Mouse (Mus musculus): Measurements from ENCODE around the gene Spns2. TPM values are rescaled to one million over a fixed set of nuclear protein-coding genes. Genes with fewer than 3 reads are reported as not detected.

Gene Spns2
- polyA plus RNA-seq, 2 experiments, result 6.3 to 15.9 TPM

DNA sequence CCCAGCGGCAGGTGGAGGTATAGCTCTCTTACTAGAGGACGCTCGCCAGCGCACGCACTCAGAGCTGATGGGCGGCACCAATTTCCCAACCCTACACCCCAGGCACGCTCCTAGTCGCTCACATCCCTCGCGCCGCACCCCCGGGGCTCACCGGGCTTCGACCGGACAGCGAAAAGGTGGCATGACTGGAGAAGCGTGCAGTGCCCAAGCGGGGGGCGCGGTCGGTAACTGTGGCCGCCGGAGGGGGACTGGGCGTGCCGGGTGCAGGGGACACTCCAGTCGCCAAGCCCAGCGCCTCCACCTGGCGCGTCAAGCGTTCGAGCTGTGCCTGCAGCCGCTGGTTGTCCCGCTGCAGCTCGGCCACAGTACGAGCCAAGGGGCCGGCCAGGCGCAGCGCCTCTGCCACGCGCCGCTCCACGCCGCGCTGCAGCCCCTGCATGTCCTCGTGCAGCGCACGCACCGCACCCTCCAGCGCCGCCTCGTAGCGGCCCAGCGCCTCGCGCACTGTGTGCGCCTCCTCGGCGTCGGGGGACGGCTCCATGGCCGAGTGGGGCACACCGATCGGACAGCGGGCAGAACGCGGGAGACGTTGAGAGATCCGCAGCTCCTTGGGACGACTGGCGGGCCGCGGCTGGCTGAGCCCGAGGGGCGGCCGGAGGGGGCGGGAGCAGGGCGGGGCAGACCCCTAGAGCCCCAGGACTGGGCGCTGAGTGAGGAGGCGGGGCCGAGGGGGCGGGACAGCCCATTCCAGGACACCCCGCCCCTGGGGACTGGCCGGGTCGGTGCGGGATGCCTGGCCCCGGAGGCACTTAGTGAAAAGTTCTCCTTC, 78.4 kb downstream of the Spns2 start, which contains the start of gene Smtnl2:
Gene Smtnl2 (minus strand): TSS at position 621 of the 829 bp plus-strand sequence.
- no peaks in the 10 kb centered on the region for H3K36me3 ChIP-seq (ENCODE audit: control insufficient read depth, insufficient read depth, low read length)
- peak; percentile 86 for ATAC-seq (ENCODE audit: low FRiP score, low read depth)
- no peak for TF ChIP-seq POLR2A (IDR thresholded peaks at IDR 0.05; ENCODE audit: borderline replicate concordance, extremely low read depth, insufficient read depth, insufficient read length)
- WGBS, result under 1% methylated on average over 64 of the region's 86 CpGs
- H3K4me3 ChIP-seq (replicated peaks; ENCODE audit: low read length), result peak within 1 kb of the TSS; percentile 58
- H3K27ac ChIP-seq (replicated peaks; ENCODE audit: low read depth, low read length), result no peak within 1 kb of the TSS
- H3K4me2 ChIP-seq (replicated peaks; ENCODE audit: low read depth, low read length, severe bottlenecking), result peak within 1 kb of the TSS; percentile 98
- H3K4me1 ChIP-seq (ENCODE audit: control insufficient read depth, insufficient read depth, low read length), result peaks cover 14% of the 10 kb centered on the region; the same call in 1 of the 2 replicates
- no peaks in the 10 kb centered on the region for H3K9me3 ChIP-seq (ENCODE audit: control insufficient read depth, low read length)
- H3K9ac ChIP-seq (ENCODE audit: low read depth, low read length, severe bottlenecking), result peak within 1 kb of the TSS; percentile 63
- DNase-seq (ENCODE audit: low spot score), result peak; percentile 83
- no peaks in the 10 kb centered on the region for H3K27me3 ChIP-seq (ENCODE audit: control insufficient read depth, insufficient read depth, low read length)

GRCm38 (mm10) chr11:72410521-72411092, 79.1 kb downstream of the Spns2 start:
- WGBS, result 3% methylated on average over 25 of the region's 25 CpGs
- H3K27me3 ChIP-seq (ENCODE audit: control insufficient read depth, insufficient read depth, low read length), result no peaks in the 10 kb centered on the region
- no peaks in the 10 kb centered on the region for H3K36me3 ChIP-seq (ENCODE audit: control insufficient read depth, insufficient read depth, low read length)
- peak overlapping the region; percentile 98 for H3K4me2 ChIP-seq (replicated peaks; ENCODE audit: low read depth, low read length, severe bottlenecking)
- H3K9me3 ChIP-seq (ENCODE audit: control insufficient read depth, low read length), result no peaks in the 10 kb centered on the region
- no peak overlapping the region for H3K27ac ChIP-seq (replicated peaks; ENCODE audit: low read depth, low read length)
- H3K4me1 ChIP-seq (ENCODE audit: control insufficient read depth, insufficient read depth, low read length), result peaks cover 14% of the 10 kb centered on the region; the same call in 1 of the 2 replicates
- DNase-seq (ENCODE audit: low spot score), result no peak
- peak overlapping the region; percentile 58 for H3K4me3 ChIP-seq (replicated peaks; ENCODE audit: low read length)
- peak overlapping the region; percentile 63; the same call in 1 of the 2 replicates for H3K9ac ChIP-seq (ENCODE audit: low read depth, low read length, severe bottlenecking)
- no peak for ATAC-seq (ENCODE audit: low FRiP score, low read depth)
- TF ChIP-seq POLR2A (IDR thresholded peaks at IDR 0.05; ENCODE audit: borderline replicate concordance, extremely low read depth, insufficient read depth, insufficient read length), result no peak

DNA sequence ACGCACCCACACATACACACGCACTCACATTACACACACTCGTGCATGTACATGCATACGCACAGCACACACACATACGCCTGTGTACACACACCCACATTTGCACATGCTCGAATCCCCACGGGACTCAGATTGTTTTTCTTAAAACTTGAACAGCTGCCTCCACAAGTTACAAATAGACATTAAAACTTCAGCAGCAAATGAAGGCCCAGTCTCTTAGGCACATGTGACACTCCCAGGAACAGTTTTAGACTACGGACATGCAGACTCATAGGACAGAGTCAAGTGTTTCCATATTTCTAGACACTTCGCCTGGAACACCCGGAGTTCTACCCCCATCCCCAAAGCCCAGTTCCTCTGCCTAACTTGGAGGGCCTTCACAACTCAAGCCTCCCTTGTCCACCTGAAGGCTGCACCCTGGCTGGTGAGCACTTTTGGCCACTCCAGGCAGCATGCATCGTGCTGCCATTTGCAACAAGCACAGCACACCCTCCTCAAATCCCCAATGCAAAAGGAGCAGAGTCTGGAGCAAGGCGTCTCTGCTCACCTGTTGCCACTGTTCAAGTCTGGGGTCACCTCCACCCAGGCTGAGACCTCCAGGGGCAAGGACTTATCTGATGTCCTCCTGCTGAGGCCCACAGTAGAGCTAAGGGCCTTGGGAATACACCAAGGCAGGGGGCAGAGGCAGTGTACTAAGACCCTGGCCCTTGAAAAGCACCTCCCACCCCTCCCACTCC, 79.9 kb downstream of the Spns2 start:
- Histone ChIP-seq H3K4me3 (replicated peaks; ENCODE audit: low read length) (peak overlapping the region; percentile 58), H3K4me2 (replicated peaks; ENCODE audit: low read depth, low read length, severe bottlenecking) (peak overlapping the region; percentile 98), H3K9me3 (ENCODE audit: control insufficient read depth, low read length) (no peaks in the 10 kb centered on the region), H3K27ac (replicated peaks; ENCODE audit: low read depth, low read length) (no peak overlapping the region), H3K4me1 (ENCODE audit: control insufficient read depth, insufficient read depth, low read length) (peaks cover 14% of the 10 kb centered on the region), H3K36me3 (ENCODE audit: control insufficient read depth, insufficient read depth, low read length) (no peaks in the 10 kb centered on the region), H3K27me3 (ENCODE audit: control insufficient read depth, insufficient read depth, low read length) (no peaks in the 10 kb centered on the region), H3K9ac (ENCODE audit: low read depth, low read length, severe bottlenecking) (no peak overlapping the region)
- DNase-seq (ENCODE audit: low spot score) (no peak), ATAC-seq (ENCODE audit: low FRiP score, low read depth) (no peak)
- WGBS, result 58% methylated on average over 12 of the region's 12 CpGs
- TF ChIP-seq POLR2A (IDR thresholded peaks at IDR 0.05; ENCODE audit: borderline replicate concordance, extremely low read depth, insufficient read depth, insufficient read length), result no peak

- DNase-seq (ENCODE audit: low spot score), result no peak
- Histone ChIP-seq H3K9ac (ENCODE audit: low read depth, low read length, severe bottlenecking) (no peak overlapping the region), H3K9me3 (ENCODE audit: control insufficient read depth, low read length) (no peaks in the 10 kb centered on the region), H3K27me3 (ENCODE audit: control insufficient read depth, insufficient read depth, low read length) (no peaks in the 10 kb centered on the region), H3K36me3 (ENCODE audit: control insufficient read depth, insufficient read depth, low read length) (no peaks in the 10 kb centered on the region), H3K4me3 (replicated peaks; ENCODE audit: low read length) (0 out of 2 replicates have a peak overlapping the region, but pooled peaks have one; percentile 0), H3K27ac (replicated peaks; ENCODE audit: low read depth, low read length) (no peak overlapping the region), H3K4me2 (replicated peaks; ENCODE audit: low read depth, low read length, severe bottlenecking) (peak overlapping the region; percentile 25), H3K4me1 (ENCODE audit: control insufficient read depth, insufficient read depth, low read length) (peaks cover 14% of the 10 kb centered on the region)
- 26% methylated on average over 9 of the region's 9 CpGs for WGBS
- no peak for TF ChIP-seq POLR2A (IDR thresholded peaks at IDR 0.05; ENCODE audit: borderline replicate concordance, extremely low read depth, insufficient read depth, insufficient read length)
- ATAC-seq (ENCODE audit: low FRiP score, low read depth), result no peak
Measured at GRCm38 (mm10) chr11:72408451-72409170, 81.1 kb downstream of the Spns2 start.

Data from limb, embryonic 14.5 days (tissue).